ENCODE assay signal across 21 mouse cellular contexts in the genomic region with DNA sequence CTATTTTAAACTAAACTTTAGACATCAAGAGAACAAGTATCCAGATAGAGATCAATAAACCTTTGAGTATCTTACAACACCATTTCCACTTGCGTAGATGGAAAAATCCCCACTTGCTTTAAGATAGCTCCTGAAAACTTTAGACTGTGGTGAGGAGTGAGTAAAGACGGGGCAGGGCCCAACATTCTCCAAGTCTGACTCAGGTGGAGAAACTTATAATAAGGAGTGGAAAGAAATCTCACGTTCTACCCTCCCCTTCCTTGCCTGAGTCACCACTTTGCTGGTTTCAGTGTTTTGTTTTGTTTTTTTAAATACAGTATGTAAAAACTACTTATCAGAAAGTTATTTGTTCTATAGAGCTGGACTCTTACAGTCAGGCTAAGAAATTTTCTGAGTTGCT.
"Had no signal": no experiment of that assay in that cellular context is flagged by ENCODE, and none has a peak within 500 bp of the region (broad histone marks: within the 10 kb centered on the region; RNA-seq: fewer than 3 reads in every experiment).

No protein-coding gene starts in this region.

- H3K9me3 ChIP-seq: kidney, embryonic 15.5 days; limb, embryonic 12.5 days; limb, embryonic 15.5 days; midbrain, embryonic 15.5 days; neural tube, embryonic 13.5 days had no signal

- H3K4me2 ChIP-seq: kidney, embryonic 15.5 days; limb, embryonic 12.5 days; limb, embryonic 15.5 days; liver, embryonic 11.5 days; lung, embryonic 14.5 days; midbrain, embryonic 11.5 days; midbrain, embryonic 15.5 days; neural tube, embryonic 13.5 days had no signal

- H3K4me3 ChIP-seq: kidney, embryonic 15.5 days; limb, embryonic 12.5 days; limb, embryonic 15.5 days; midbrain, embryonic 15.5 days; neural tube, embryonic 13.5 days had no signal

- ATAC-seq: intestine, embryonic 16.5 days; liver, postnatal 0 days; midbrain, embryonic 15.5 days had no signal

- DNase-seq: kidney, adult 2 months; kidney, postnatal 10 days; kidney, postnatal 36 days; left cerebral cortex, postnatal 4 days; liver, postnatal 0 days; lung, embryonic 14.5 days; lung, postnatal 10 days; lung, postnatal 4 days; retina, postnatal 1 day; right cerebral cortex, postnatal 25 days; spleen, adult 18-20 months; thymus, postnatal 25 days had no signal

- H3K9ac ChIP-seq: kidney, embryonic 15.5 days; limb, embryonic 12.5 days; limb, embryonic 15.5 days; liver, embryonic 14.5 days; liver, postnatal 0 days; lung, embryonic 14.5 days; midbrain, embryonic 15.5 days; neural tube, embryonic 13.5 days had no signal

- H3K36me3 ChIP-seq: kidney, embryonic 15.5 days; limb, embryonic 12.5 days; limb, embryonic 15.5 days; midbrain, embryonic 15.5 days; neural tube, embryonic 13.5 days had no signal

- H3K4me1 ChIP-seq: kidney, embryonic 15.5 days; limb, embryonic 12.5 days; limb, embryonic 15.5 days; midbrain, embryonic 15.5 days; neural tube, embryonic 13.5 days had no signal

- H3K27me3 ChIP-seq: kidney, embryonic 15.5 days; limb, embryonic 12.5 days; limb, embryonic 15.5 days; midbrain, embryonic 15.5 days; neural tube, embryonic 13.5 days had no signal

- H3K27ac ChIP-seq: kidney, embryonic 15.5 days; limb, embryonic 12.5 days; limb, embryonic 15.5 days; liver, embryonic 14.5 days; midbrain, embryonic 15.5 days; neural tube, embryonic 13.5 days had no signal
